Mouse (Mus musculus): ENCODE measurements at regions not wholly inside any gene's neighbourhood (a gene's known extent, or its start where the extent isn't known, plus 50 kb on each side); places are given as distances from the start of the nearest gene placed in this dataset.

GRCm38 (mm10) chr10:29693009-29693935 lies 157.6 kb upstream of the Rspo3 start:
- WGBS = 85% methylated on average over 15 of the region's 15 CpGs
- Histone ChIP-seq H3K9me3 (replicated peaks; ENCODE audit: control insufficient read depth, low read length) (no peaks in the 10 kb centered on the region), H3K36me3 (replicated peaks; ENCODE audit: control insufficient read depth, insufficient read depth, low read depth, low read length) (no peaks in the 10 kb centered on the region), H3K27me3 (ENCODE audit: control insufficient read depth, insufficient read depth, low read length) (no peaks in the 10 kb centered on the region), H3K4me2 (ENCODE audit: low read depth, low read length) (no peak overlapping the region), H3K4me3 (ENCODE audit: low read depth, low read length) (no peak overlapping the region), H3K27ac (replicated peaks; ENCODE audit: low read depth, low read length) (no peak overlapping the region), H3K9ac (replicated peaks; ENCODE audit: low read length) (no peak overlapping the region), H3K4me1 (ENCODE audit: control insufficient read depth, insufficient read depth, low read length) (no peaks in the 10 kb centered on the region)
- DNase-seq (ENCODE audit: low spot score) (no peak), ATAC-seq (replicated peaks; ENCODE audit: insufficient number of reproducible peaks, low FRiP score, low TSS enrichment, low read depth) (no peak)

GRCm38 (mm10) chr10:29689529-29689928 lies 153.9 kb upstream of the Rspo3 start:
- Histone ChIP-seq H3K4me3 (ENCODE audit: low read depth, low read length) (no peak overlapping the region), H3K9ac (replicated peaks; ENCODE audit: low read length) (no peak overlapping the region), H3K27ac (replicated peaks; ENCODE audit: low read depth, low read length) (no peak overlapping the region), H3K36me3 (replicated peaks; ENCODE audit: control insufficient read depth, insufficient read depth, low read depth, low read length) (no peaks in the 10 kb centered on the region), H3K9me3 (replicated peaks; ENCODE audit: control insufficient read depth, low read length) (no peaks in the 10 kb centered on the region), H3K27me3 (ENCODE audit: control insufficient read depth, insufficient read depth, low read length) (no peaks in the 10 kb centered on the region), H3K4me1 (ENCODE audit: control insufficient read depth, insufficient read depth, low read length) (no peaks in the 10 kb centered on the region), H3K4me2 (ENCODE audit: low read depth, low read length) (no peak overlapping the region)
- DNase-seq (ENCODE audit: low spot score) (no peak), ATAC-seq (replicated peaks; ENCODE audit: insufficient number of reproducible peaks, low FRiP score, low TSS enrichment, low read depth) (no peak)
- WGBS = 83% methylated on average over 3 of the region's 3 CpGs

GRCm38 (mm10) chr10:29686982-29687381 lies 151.3 kb upstream of the Rspo3 start:
- no peaks in the 10 kb centered on the region for H3K36me3 ChIP-seq (replicated peaks; ENCODE audit: control insufficient read depth, insufficient read depth, low read depth, low read length)
- H3K4me3 ChIP-seq (ENCODE audit: low read depth, low read length) = no peak overlapping the region
- no peaks in the 10 kb centered on the region for H3K9me3 ChIP-seq (replicated peaks; ENCODE audit: control insufficient read depth, low read length)
- no peak overlapping the region for H3K4me2 ChIP-seq (ENCODE audit: low read depth, low read length)
- no peak overlapping the region for H3K27ac ChIP-seq (replicated peaks; ENCODE audit: low read depth, low read length)
- H3K4me1 ChIP-seq (ENCODE audit: control insufficient read depth, insufficient read depth, low read length) = no peaks in the 10 kb centered on the region
- DNase-seq (ENCODE audit: low spot score) (no peak), ATAC-seq (replicated peaks; ENCODE audit: insufficient number of reproducible peaks, low FRiP score, low TSS enrichment, low read depth) (no peak)
- H3K27me3 ChIP-seq (ENCODE audit: control insufficient read depth, insufficient read depth, low read length) = no peaks in the 10 kb centered on the region
- H3K9ac ChIP-seq (replicated peaks; ENCODE audit: low read length) = no peak overlapping the region
- 77% methylated on average over 5 of the region's 5 CpGs for WGBS

DNA sequence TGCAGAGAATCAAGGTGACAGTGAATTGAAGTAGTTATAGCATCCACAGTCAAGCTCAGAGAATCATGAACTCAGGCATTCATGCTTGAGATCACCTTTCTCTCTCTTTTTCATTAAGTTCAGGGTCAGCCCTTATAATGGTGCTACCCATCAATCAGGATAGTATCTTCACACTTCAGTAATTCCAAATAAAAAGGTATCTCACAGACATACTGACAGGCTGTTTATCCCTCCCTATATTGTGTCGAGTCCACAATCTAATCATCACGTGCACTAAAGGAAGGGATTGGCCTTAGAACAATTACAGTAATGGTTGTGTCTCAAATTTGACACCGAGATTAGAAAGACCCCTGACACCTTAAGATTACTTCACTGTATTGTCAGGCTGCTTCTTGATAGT lies 138.7 kb upstream of the Rspo3 start:
- Histone ChIP-seq H3K27me3 (ENCODE audit: control insufficient read depth, insufficient read depth, low read length) (no peaks in the 10 kb centered on the region), H3K4me2 (ENCODE audit: low read depth, low read length) (no peak overlapping the region), H3K27ac (replicated peaks; ENCODE audit: low read depth, low read length) (no peak overlapping the region), H3K9ac (replicated peaks; ENCODE audit: low read length) (no peak overlapping the region), H3K4me3 (ENCODE audit: low read depth, low read length) (no peak overlapping the region), H3K4me1 (ENCODE audit: control insufficient read depth, insufficient read depth, low read length) (no peaks in the 10 kb centered on the region), H3K36me3 (replicated peaks; ENCODE audit: control insufficient read depth, insufficient read depth, low read depth, low read length) (no peaks in the 10 kb centered on the region), H3K9me3 (replicated peaks; ENCODE audit: control insufficient read depth, low read length) (no peaks in the 10 kb centered on the region)
- 60% methylated on average over 3 of the region's 3 CpGs for WGBS
- ATAC-seq (replicated peaks; ENCODE audit: insufficient number of reproducible peaks, low FRiP score, low TSS enrichment, low read depth) (no peak), DNase-seq (ENCODE audit: low spot score) (no peak)

- H3K36me3 ChIP-seq (replicated peaks; ENCODE audit: control insufficient read depth, insufficient read depth, low read depth, low read length) = no peaks in the 10 kb centered on the region
- H3K4me2 ChIP-seq (ENCODE audit: low read depth, low read length) = no peak overlapping the region
- no peaks in the 10 kb centered on the region for H3K9me3 ChIP-seq (replicated peaks; ENCODE audit: control insufficient read depth, low read length)
- no peak for ATAC-seq (replicated peaks; ENCODE audit: insufficient number of reproducible peaks, low FRiP score, low TSS enrichment, low read depth)
- H3K9ac ChIP-seq (replicated peaks; ENCODE audit: low read length) = no peak overlapping the region
- WGBS = 83% methylated on average over 1 of the region's 1 CpGs
- H3K4me1 ChIP-seq (ENCODE audit: control insufficient read depth, insufficient read depth, low read length) = no peaks in the 10 kb centered on the region
- no peak overlapping the region for H3K4me3 ChIP-seq (ENCODE audit: low read depth, low read length)
- H3K27ac ChIP-seq (replicated peaks; ENCODE audit: low read depth, low read length) = no peak overlapping the region
- DNase-seq (ENCODE audit: low spot score) = no peak
- H3K27me3 ChIP-seq (ENCODE audit: control insufficient read depth, insufficient read depth, low read length) = no peaks in the 10 kb centered on the region
These were observed 126.1 kb upstream of the Rspo3 start for GRCm38 (mm10) chr10:29661752-29662151.

DNA sequence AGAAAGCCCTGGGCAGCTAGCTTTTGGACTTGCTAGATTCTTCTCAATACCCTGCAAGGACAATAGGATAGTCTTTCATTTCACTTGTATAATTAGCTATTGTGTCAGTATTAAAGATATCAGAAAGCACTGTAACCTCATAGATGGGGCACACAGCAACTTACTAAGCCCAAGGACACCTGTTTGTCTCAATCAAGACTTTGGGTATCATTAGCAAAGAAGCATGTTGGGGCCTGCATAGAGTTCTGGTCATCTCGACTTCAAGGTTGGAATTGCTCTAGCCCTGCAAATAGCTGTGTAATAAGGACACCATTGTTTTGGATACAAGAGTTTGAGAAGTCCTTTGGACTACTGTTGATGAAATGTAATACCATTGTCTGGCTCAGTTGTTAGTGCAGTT lies 104.6 kb upstream of the Rspo3 start:
- no peak overlapping the region for H3K4me2 ChIP-seq (ENCODE audit: low read depth, low read length)
- H3K9me3 ChIP-seq (replicated peaks; ENCODE audit: control insufficient read depth, low read length) = no peaks in the 10 kb centered on the region
- no peak overlapping the region for H3K9ac ChIP-seq (replicated peaks; ENCODE audit: low read length)
- H3K4me1 ChIP-seq (ENCODE audit: control insufficient read depth, insufficient read depth, low read length) = no peaks in the 10 kb centered on the region
- DNase-seq (ENCODE audit: low spot score) = no peak
- H3K27ac ChIP-seq (replicated peaks; ENCODE audit: low read depth, low read length) = no peak overlapping the region
- H3K27me3 ChIP-seq (ENCODE audit: control insufficient read depth, insufficient read depth, low read length) = no peaks in the 10 kb centered on the region
- no peak for ATAC-seq (replicated peaks; ENCODE audit: insufficient number of reproducible peaks, low FRiP score, low TSS enrichment, low read depth)
- no peaks in the 10 kb centered on the region for H3K36me3 ChIP-seq (replicated peaks; ENCODE audit: control insufficient read depth, insufficient read depth, low read depth, low read length)
- H3K4me3 ChIP-seq (ENCODE audit: low read depth, low read length) = no peak overlapping the region
- WGBS = 59% methylated on average over 1 of the region's 1 CpGs

DNA sequence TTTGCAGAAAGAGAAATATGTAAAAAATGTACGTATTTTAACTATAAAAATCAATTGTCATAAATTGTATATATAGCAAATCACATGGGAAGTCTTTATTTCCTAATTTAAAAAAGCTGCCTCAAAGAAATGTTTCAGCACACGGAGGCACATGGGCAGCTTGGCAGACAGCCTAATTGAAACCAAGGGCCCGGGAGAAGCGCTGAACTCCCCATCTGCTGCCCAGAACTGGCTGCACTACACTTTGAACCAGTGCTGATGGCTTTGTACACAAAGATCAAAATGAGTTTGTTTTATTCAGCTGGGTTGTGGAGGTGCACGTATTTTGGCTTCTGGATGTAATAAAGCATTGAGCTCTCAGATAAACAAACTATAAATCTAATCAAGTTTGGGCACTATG lies 100.2 kb upstream of the Rspo3 start:
- Histone ChIP-seq H3K36me3 (replicated peaks; ENCODE audit: control insufficient read depth, insufficient read depth, low read depth, low read length) (no peaks in the 10 kb centered on the region), H3K9ac (replicated peaks; ENCODE audit: low read length) (no peak overlapping the region), H3K9me3 (replicated peaks; ENCODE audit: control insufficient read depth, low read length) (no peaks in the 10 kb centered on the region), H3K27me3 (ENCODE audit: control insufficient read depth, insufficient read depth, low read length) (no peaks in the 10 kb centered on the region), H3K4me1 (ENCODE audit: control insufficient read depth, insufficient read depth, low read length) (no peaks in the 10 kb centered on the region), H3K4me3 (ENCODE audit: low read depth, low read length) (no peak overlapping the region), H3K27ac (replicated peaks; ENCODE audit: low read depth, low read length) (no peak overlapping the region), H3K4me2 (ENCODE audit: low read depth, low read length) (no peak overlapping the region)
- DNase-seq (ENCODE audit: low spot score) = peak; percentile 70
- no peak; the same call in 1 of the 2 replicates for ATAC-seq (replicated peaks; ENCODE audit: insufficient number of reproducible peaks, low FRiP score, low TSS enrichment, low read depth)
- WGBS = 44% methylated on average over 5 of the region's 5 CpGs

- no peaks in the 10 kb centered on the region for H3K27me3 ChIP-seq (ENCODE audit: control insufficient read depth, insufficient read depth, low read length)
- no peaks in the 10 kb centered on the region for H3K36me3 ChIP-seq (replicated peaks; ENCODE audit: control insufficient read depth, insufficient read depth, low read depth, low read length)
- no peak overlapping the region for H3K9ac ChIP-seq (replicated peaks; ENCODE audit: low read length)
- H3K4me2 ChIP-seq (ENCODE audit: low read depth, low read length) = no peak overlapping the region
- no peaks in the 10 kb centered on the region for H3K9me3 ChIP-seq (replicated peaks; ENCODE audit: control insufficient read depth, low read length)
- DNase-seq (ENCODE audit: low spot score) (no peak), ATAC-seq (replicated peaks; ENCODE audit: insufficient number of reproducible peaks, low FRiP score, low TSS enrichment, low read depth) (no peak)
- WGBS = 34% methylated on average over 4 of the region's 4 CpGs
- no peak overlapping the region for H3K4me3 ChIP-seq (ENCODE audit: low read depth, low read length)
- no peaks in the 10 kb centered on the region for H3K4me1 ChIP-seq (ENCODE audit: control insufficient read depth, insufficient read depth, low read length)
- H3K27ac ChIP-seq (replicated peaks; ENCODE audit: low read depth, low read length) = no peak overlapping the region
These were observed 59.8 kb upstream of the Rspo3 start for GRCm38 (mm10) chr10:29595455-29595854.
